Mouse (Mus musculus) brain, embryonic 14.5 days (tissue): ENCODE measurements around the gene Cks2.

Experiments
- CTCF ChIP-seq: fragments of 200-500 bp; IDR thresholded peaks from 2 replicates; pipeline ENCODE4 v1.5.1; 2012; ENCODE audit warnings: inconsistent platforms, mild to moderate bottlenecking, moderate library complexity, borderline replicate concordance; ENCODE audit not compliant: insufficient read depth, insufficient read length; ENCODE audit errors: extremely low read depth
- POLR2A ChIP-seq: fragments of 200-500 bp; IDR thresholded peaks from 2 replicates; pipeline ENCODE4 v1.6.1; 2012; ENCODE audit warnings: mild to moderate bottlenecking, inconsistent platforms, borderline replicate concordance; ENCODE audit not compliant: poor library complexity, insufficient read depth, insufficient read length, severe bottlenecking; ENCODE audit errors: extremely low read depth

- TF ChIP-seq CTCF = no peak
- TF ChIP-seq POLR2A = no peak
These were observed 31.6 kb downstream of the Cks2 start for GRCm38 (mm10) chr13:51676641-51677040.
